Mouse (Mus musculus) neural tube, embryonic 11.5 days (tissue): ENCODE data around the gene Itgb1. TPM values are rescaled to one million over a fixed set of nuclear protein-coding genes. Genes with fewer than 3 reads are reported as not detected.

Experiments
- ATAC-seq: fragments of 200-750 bp; cut with Nextera tagmentation; 2 replicates; pipeline ENCODE4 v1.8.0; 2017; ENCODE audit warnings: moderate number of reproducible peaks, mild to moderate bottlenecking, moderate TSS enrichment, moderate library complexity; ENCODE audit not compliant: insufficient read depth, low FRiP score, low TSS enrichment
- DNase-seq: peaks from one replicate; pipeline ENCODE4 v3.0.0-alpha.2; 2015; ENCODE audit warnings: low spot score
- H3K27ac ChIP-seq: fragments of 300-500 bp; sonication (generic); 2 replicates; pipeline ENCODE4 v1.5.1; 2014; ENCODE audit warnings: low read depth, mild to moderate bottlenecking, low read length
- H3K27me3 ChIP-seq: fragments of 300-500 bp; sonication (generic); 2 replicates; pipeline ENCODE4 v1.6.1; 2014; ENCODE audit warnings: mild to moderate bottlenecking, low read length, mixed read lengths; ENCODE audit not compliant: control insufficient read depth, insufficient read depth
- H3K36me3 ChIP-seq: fragments of 300-500 bp; sonication (generic); 2 replicates; pipeline ENCODE4 v1.6.1; 2014; ENCODE audit warnings: mild to moderate bottlenecking, low read length, moderate library complexity, mixed read lengths; ENCODE audit not compliant: control insufficient read depth, insufficient read depth
- H3K4me1 ChIP-seq: fragments of 300-500 bp; sonication (generic); 2 replicates; pipeline ENCODE4 v1.6.1; 2014; ENCODE audit warnings: low read length, mixed read lengths; ENCODE audit not compliant: control insufficient read depth, insufficient read depth
- H3K4me2 ChIP-seq: fragments of 300-500 bp; sonication (generic); 2 replicates; pipeline ENCODE4 v1.6.1; 2014; ENCODE audit warnings: low read depth, mild to moderate bottlenecking, moderate library complexity
- H3K4me3 ChIP-seq: fragments of 300-500 bp; sonication (generic); 2 replicates; pipeline ENCODE4 v1.5.1; 2014; ENCODE audit warnings: low read depth, low read length
- H3K9ac ChIP-seq: fragments of 300-500 bp; sonication (generic); 2 replicates; pipeline ENCODE4 v1.6.1; 2014; ENCODE audit warnings: mild to moderate bottlenecking, low read length
- H3K9me3 ChIP-seq: fragments of 300-500 bp; sonication (generic); 2 replicates; pipeline ENCODE4 v1.6.1; 2016; ENCODE audit warnings: low read length; ENCODE audit not compliant: control insufficient read depth
- WGBS: fragments of 180-500 bp; shearing (Covaris S2); extraction: QIAGEN DNeasy Blood & Tissue Kit; methylation state at CpG from one replicate; pipeline ENCODE4 v1.1.7; 2014; 5-methylcytosine and 5-hydroxymethylcytosine counted together
- polyA plus RNA-seq: library from polyadenylated mRNA; unstranded; fragments of >200 nt; fragmentation: Nextera tagmentation; extraction: Ambion mirVana; gene quantifications from 2 replicates; pipeline ENCODE4 v1.2.1, GENCODE M21; 2014

Itgb1 gene
- polyA plus RNA-seq, 1 experiment from 2014 or later, result 196 TPM

DNA sequence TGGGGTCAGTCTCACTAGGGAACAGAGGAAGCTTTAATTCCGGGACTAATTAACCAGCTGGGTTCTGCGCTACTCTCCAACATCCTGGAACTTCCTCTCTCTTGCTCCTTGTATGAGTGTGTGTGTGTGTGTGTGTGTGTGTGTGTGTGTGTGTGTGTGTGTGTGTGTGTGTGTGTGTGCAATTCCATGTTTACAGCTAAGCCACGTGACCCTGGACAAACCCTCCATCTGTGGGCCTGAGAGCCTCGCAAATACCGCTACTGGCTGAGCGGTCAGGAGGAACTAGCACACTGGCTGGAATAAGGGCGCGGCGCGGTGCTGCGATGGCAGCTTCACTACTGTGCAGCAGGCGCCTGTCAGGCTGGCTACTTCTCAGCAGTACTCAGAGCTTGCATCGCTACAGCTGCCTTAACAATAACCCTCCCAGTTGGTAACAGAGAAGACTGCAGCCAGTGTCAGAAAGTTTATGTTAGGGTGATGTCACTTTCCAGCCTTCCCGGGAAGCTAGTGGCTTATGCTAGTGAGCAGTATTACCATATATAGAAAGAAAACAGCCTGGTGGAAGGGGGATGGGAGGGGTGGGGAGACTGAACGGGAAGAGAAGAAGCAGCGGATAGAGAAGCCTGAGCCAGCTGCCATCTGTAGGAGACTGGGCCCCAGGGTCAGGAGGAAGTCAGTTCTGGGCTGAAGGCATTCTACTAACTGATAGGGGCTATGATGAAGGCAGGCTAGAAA, 30.9 kb upstream of the Itgb1 start:
- peak; percentile 87 for ATAC-seq
- H3K4me1 ChIP-seq, result no peaks in the 10 kb centered on the region
- peak; percentile 78 for DNase-seq
- peak overlapping the region; percentile 45; the same call in 1 of the 2 replicates for H3K9ac ChIP-seq
- peak overlapping the region; percentile 83 for H3K27ac ChIP-seq
- no peaks in the 10 kb centered on the region for H3K9me3 ChIP-seq
- H3K27me3 ChIP-seq, result no peaks in the 10 kb centered on the region
- WGBS, result 2% methylated on average over 16 of the region's 16 CpGs
- no peaks in the 10 kb centered on the region for H3K36me3 ChIP-seq
- H3K4me2 ChIP-seq, result peak overlapping the region; percentile 46
- peak overlapping the region; percentile 24 for H3K4me3 ChIP-seq

DNA sequence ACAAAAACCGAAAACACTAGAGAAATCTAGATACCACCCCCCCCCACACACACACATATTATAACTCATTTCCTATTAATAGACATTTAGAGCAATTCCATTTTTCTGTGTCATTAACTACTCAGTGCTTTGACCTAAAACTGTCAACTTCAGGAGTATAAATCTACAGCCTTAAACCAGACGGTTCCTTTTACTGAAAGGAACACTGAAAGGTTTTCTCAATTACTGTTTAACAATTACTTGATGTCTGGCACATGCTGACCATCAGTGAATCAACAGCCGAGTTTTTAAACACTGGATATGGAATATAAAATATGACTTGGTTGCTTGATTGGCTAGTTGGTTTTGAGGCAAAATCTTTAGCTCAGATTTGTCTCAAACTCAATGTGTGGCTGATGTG, 23.3 kb upstream of the Itgb1 start:
- no peaks in the 10 kb centered on the region for H3K27me3 ChIP-seq
- no peaks in the 10 kb centered on the region for H3K4me1 ChIP-seq
- H3K27ac ChIP-seq, result no peak overlapping the region
- H3K9ac ChIP-seq, result no peak overlapping the region
- no peaks in the 10 kb centered on the region for H3K9me3 ChIP-seq
- no peaks in the 10 kb centered on the region for H3K36me3 ChIP-seq
- DNase-seq (no peak), ATAC-seq (no peak)
- 65% methylated on average over 3 of the region's 3 CpGs for WGBS
- no peak overlapping the region for H3K4me3 ChIP-seq
- H3K4me2 ChIP-seq, result no peak overlapping the region

DNA sequence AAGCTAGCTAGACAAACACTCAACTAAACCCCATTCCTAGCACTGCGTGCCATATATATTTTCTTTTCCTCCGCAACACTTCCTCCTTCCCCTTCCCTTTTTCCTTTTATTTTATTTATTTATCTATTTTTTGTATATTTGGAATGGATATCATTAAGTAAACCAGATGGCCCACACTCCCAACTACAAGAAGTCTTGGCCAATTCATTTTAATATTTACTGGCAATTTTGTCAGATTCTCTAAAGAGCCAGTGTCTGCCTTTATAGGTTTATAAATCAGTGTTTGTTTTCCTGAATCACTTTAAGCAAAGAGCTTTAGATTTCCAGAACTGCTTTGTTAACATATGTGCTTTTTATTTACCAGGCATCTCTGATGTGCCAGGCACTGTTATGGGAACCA, 22.8 kb upstream of the Itgb1 start:
- WGBS, result 94% methylated on average over 2 of the region's 2 CpGs
- H3K4me2 ChIP-seq, result no peak overlapping the region

DNA sequence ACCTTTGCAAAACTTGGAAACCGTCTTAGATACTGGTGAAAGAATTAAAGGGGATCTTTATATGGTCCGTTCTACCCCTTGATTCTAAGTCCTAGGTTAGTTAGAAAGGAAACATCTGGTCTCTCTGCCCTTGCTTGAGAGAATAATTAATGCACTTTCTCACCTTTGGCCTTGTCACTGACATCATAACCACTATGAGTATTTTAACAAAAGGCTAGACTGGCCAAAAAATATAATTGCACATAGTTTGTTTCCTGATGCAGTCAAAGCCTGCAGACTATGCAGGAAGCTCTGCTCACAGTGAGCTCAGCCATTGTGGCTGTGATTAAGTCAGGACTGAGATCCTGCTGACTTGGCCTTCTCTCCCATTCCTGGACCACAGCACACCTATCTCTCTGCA, 22.3 kb upstream of the Itgb1 start:
- H3K27me3 ChIP-seq, result no peaks in the 10 kb centered on the region
- no peaks in the 10 kb centered on the region for H3K9me3 ChIP-seq
- 73% methylated on average over 2 of the region's 2 CpGs for WGBS
- no peak overlapping the region for H3K4me2 ChIP-seq
- no peak overlapping the region for H3K4me3 ChIP-seq
- H3K27ac ChIP-seq, result no peak overlapping the region
- ATAC-seq, result no peak
- DNase-seq, result no peak
- no peak overlapping the region for H3K9ac ChIP-seq
- no peaks in the 10 kb centered on the region for H3K4me1 ChIP-seq
- no peaks in the 10 kb centered on the region for H3K36me3 ChIP-seq

More for the DNA sequence above, 22.8 kb upstream of the Itgb1 start:
- ATAC-seq (no peak), DNase-seq (no peak)
- Histone ChIP-seq H3K27me3 (no peaks in the 10 kb centered on the region), H3K27ac (no peak overlapping the region), H3K4me1 (no peaks in the 10 kb centered on the region), H3K9me3 (no peaks in the 10 kb centered on the region), H3K36me3 (no peaks in the 10 kb centered on the region), H3K4me3 (no peak overlapping the region), H3K9ac (no peak overlapping the region)

DNA sequence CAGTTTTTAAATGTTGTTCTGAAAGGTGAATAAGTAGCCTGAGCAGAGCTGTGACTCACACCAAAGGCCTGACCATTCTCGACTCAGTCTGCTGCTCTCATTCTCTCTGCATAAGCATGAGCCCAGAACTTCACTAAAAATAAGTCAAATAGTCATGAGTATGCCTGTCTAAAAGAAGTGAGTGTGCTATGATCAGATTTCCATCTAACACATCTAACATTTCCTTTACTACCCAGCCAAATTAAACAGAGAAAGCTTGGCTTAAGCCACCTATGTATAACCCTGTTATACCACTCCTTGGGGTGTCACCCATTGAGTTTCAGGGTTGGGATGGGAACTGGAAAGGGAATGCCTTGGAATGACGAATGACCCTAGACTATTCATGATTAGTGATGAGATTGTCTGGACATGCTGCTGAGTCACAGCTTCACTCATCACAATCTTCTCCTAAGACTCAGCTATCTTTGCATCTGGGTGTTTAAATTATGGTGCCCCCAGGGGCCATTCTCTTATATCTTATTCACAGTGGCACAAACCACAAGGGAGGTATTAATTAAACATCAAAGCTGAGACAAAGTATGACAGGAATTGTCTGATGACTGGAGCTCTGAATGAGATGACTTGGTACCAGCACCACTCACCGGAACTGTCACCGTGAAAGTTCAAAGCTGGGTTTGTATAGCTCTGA, 18.7 kb upstream of the Itgb1 start:
- no peak overlapping the region for H3K4me2 ChIP-seq
- no peaks in the 10 kb centered on the region for H3K4me1 ChIP-seq
- no peak overlapping the region for H3K27ac ChIP-seq
- H3K36me3 ChIP-seq, result no peaks in the 10 kb centered on the region
- H3K9me3 ChIP-seq, result no peaks in the 10 kb centered on the region
- ATAC-seq (no peak), DNase-seq (no peak)
- H3K4me3 ChIP-seq, result no peak overlapping the region
- 85% methylated on average over 4 of the region's 4 CpGs for WGBS
- no peak overlapping the region for H3K9ac ChIP-seq
- no peaks in the 10 kb centered on the region for H3K27me3 ChIP-seq

DNA sequence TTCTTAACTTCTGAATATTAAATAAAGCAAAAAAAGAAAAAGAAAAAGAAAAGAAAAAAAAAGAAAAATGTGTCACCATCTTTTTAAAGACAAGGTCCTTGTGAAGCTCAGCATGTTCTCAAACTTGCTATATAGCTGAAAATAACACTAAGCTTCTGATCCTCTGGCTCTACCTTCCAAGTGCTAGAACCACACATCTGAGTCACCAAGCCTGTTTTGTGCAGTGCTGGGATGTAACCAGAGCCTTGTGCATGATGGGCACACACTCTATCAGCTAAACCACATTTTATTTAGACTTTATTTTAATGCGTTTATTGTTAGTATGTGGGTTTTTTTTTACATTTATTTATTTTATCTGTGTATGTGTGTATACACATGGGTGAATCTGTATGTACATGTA, 13.6 kb upstream of the Itgb1 start:
- Histone ChIP-seq H3K4me1 (no peaks in the 10 kb centered on the region), H3K27me3 (no peaks in the 10 kb centered on the region), H3K27ac (no peak overlapping the region), H3K4me3 (no peak overlapping the region), H3K36me3 (no peaks in the 10 kb centered on the region), H3K4me2 (no peak overlapping the region), H3K9ac (no peak overlapping the region), H3K9me3 (no peaks in the 10 kb centered on the region)
- DNase-seq (no peak), ATAC-seq (no peak)
- 90% methylated on average over 1 of the region's 1 CpGs for WGBS

DNA sequence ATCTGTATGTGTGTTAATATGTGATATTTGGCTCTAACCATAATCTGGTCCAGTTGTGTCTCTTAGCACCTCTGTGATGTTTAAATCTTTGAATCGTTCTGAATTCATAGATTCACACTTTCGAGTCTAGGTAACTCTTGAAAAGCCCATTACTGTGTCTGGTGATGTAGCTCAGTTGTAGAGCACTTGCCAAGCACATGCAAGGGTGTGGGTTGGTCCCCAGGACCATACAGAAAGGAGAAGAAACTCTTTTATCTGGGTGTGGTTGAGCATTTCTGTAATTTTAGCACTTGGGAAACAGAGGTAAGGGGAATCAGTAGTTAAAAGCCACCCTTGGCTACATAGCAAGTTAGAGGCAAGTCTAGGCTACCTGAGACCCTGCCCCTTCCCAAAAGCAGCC, 13.0 kb upstream of the Itgb1 start:
- H3K9ac ChIP-seq, result no peak overlapping the region
- ATAC-seq, result no peak
- 83% methylated on average over 2 of the region's 2 CpGs for WGBS
- DNase-seq, result no peak
- no peaks in the 10 kb centered on the region for H3K36me3 ChIP-seq
- no peaks in the 10 kb centered on the region for H3K27me3 ChIP-seq
- no peaks in the 10 kb centered on the region for H3K4me1 ChIP-seq
- H3K4me3 ChIP-seq, result no peak overlapping the region
- H3K4me2 ChIP-seq, result no peak overlapping the region
- H3K27ac ChIP-seq, result no peak overlapping the region
- H3K9me3 ChIP-seq, result no peaks in the 10 kb centered on the region

DNA sequence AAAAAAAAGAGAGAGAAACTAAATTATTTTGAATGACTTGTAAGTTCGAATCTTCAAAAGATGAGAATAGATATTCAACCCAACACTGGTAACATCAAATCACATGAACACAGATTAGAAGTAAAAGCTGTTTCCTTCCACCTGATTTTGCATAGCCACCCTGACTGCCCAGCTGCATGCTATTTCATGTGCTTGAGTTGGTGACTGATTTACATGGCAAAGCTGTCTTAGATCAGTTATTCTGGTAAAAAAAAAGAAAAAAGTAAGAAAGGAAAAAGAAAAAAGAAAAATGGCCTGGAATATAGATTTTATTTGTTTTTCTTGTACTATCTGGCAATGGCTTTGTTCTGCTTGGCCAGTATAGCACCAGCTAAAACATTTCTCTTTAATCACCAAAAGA, 12.5 kb upstream of the Itgb1 start:
- H3K27me3 ChIP-seq, result no peaks in the 10 kb centered on the region
- H3K4me1 ChIP-seq, result no peaks in the 10 kb centered on the region
- H3K4me2 ChIP-seq, result no peak overlapping the region
- no peaks in the 10 kb centered on the region for H3K9me3 ChIP-seq
- H3K27ac ChIP-seq, result no peak overlapping the region
- no peak for ATAC-seq
- no peak overlapping the region for H3K9ac ChIP-seq
- 73% methylated on average over 1 of the region's 1 CpGs for WGBS
- no peaks in the 10 kb centered on the region for H3K36me3 ChIP-seq
- H3K4me3 ChIP-seq, result no peak overlapping the region
- DNase-seq, result no peak
